ENCODE assay signal across 21 mouse cellular contexts in genomic region chr4:86397470-86397869, GRCm38 (mm10).
DNase-seq lines count a peak whose midpoint lies in the region; ATAC-seq and TF ChIP-seq lines count a peak whose summit lies in the region.
"Had no signal": no experiment of that assay in that cellular context is flagged by ENCODE, and none has a peak within 500 bp of the region (broad histone marks: within the 10 kb centered on the region; RNA-seq: fewer than 3 reads in every experiment).

No protein-coding gene starts in this region.

- H3K36me3 ChIP-seq in heart, embryonic 14.5 days (ENCODE audit: control insufficient read depth, insufficient read depth, low read length) = no peaks in the 10 kb centered on the region
- no peaks in the 10 kb centered on the region for H3K36me3 ChIP-seq in heart, embryonic 10.5 days
- H3K36me3 ChIP-seq in kidney, embryonic 15.5 days = no peaks in the 10 kb centered on the region
- H3K36me3 ChIP-seq in kidney, embryonic 16.5 days (ENCODE audit: insufficient read depth, low read length) = no peaks in the 10 kb centered on the region
- H3K36me3 ChIP-seq in neural tube, embryonic 14.5 days (ENCODE audit: control insufficient read depth, insufficient read depth, low read length) = no peaks in the 10 kb centered on the region
- no peaks in the 10 kb centered on the region for H3K36me3 ChIP-seq in forebrain, postnatal 0 days (ENCODE audit: insufficient read depth)
- H3K36me3 ChIP-seq: forebrain, embryonic 12.5 days; hindbrain, embryonic 15.5 days; intestine, embryonic 15.5 days; midbrain, embryonic 13.5 days; stomach, embryonic 15.5 days had no signal

- H3K9ac ChIP-seq in heart, embryonic 14.5 days (ENCODE audit: low read length) = peak overlapping the region; percentile 9; the same call in 1 of the 2 replicates
- H3K9ac ChIP-seq in kidney, embryonic 15.5 days = no peak overlapping the region
- H3K9ac ChIP-seq in kidney, embryonic 16.5 days (replicated peaks; ENCODE audit: low read length) = no peak overlapping the region
- H3K9ac ChIP-seq in neural tube, embryonic 14.5 days (replicated peaks; ENCODE audit: low read depth, low read length) = no peak overlapping the region
- no peak overlapping the region for H3K9ac ChIP-seq in forebrain, postnatal 0 days
- H3K9ac ChIP-seq: forebrain, embryonic 12.5 days; hindbrain, embryonic 15.5 days; intestine, embryonic 15.5 days; liver, postnatal 0 days; midbrain, embryonic 13.5 days; stomach, embryonic 15.5 days had no signal

- H3K27ac ChIP-seq in heart, embryonic 14.5 days (replicated peaks in 1 of 2; ENCODE audit: control insufficient read depth in 1 of 2, insufficient read depth in 1 of 2, low read depth in 2 of 2, low read length in 2 of 2) = peak overlapping the region in 1 of 2 experiments; percentile 36; a peak in 2 of 4 replicates
- no peak overlapping the region for H3K27ac ChIP-seq in heart, embryonic 10.5 days
- H3K27ac ChIP-seq in kidney, embryonic 15.5 days = peak overlapping the region; percentile 48; the same call in 1 of the 2 replicates
- H3K27ac ChIP-seq in kidney, embryonic 16.5 days (ENCODE audit: low read length) = peak overlapping the region; percentile 74; the same call in 1 of the 2 replicates
- H3K27ac ChIP-seq in neural tube, embryonic 14.5 days (ENCODE audit: low read depth, low read length) = 0 out of 2 replicates have a peak overlapping the region, but pooled peaks have one; percentile 39
- H3K27ac ChIP-seq in forebrain, postnatal 0 days (ENCODE audit: low read depth, low read length) = no peak overlapping the region
- H3K27ac ChIP-seq: forebrain, embryonic 12.5 days; hindbrain, embryonic 15.5 days; intestine, embryonic 15.5 days; midbrain, embryonic 13.5 days; stomach, embryonic 15.5 days had no signal

- H3K9me3 ChIP-seq in heart, embryonic 14.5 days (ENCODE audit: control insufficient read depth, low read length) = no peaks in the 10 kb centered on the region
- H3K9me3 ChIP-seq in heart, embryonic 10.5 days = no peaks in the 10 kb centered on the region
- H3K9me3 ChIP-seq in kidney, embryonic 15.5 days (replicated peaks) = no peaks in the 10 kb centered on the region
- H3K9me3 ChIP-seq in kidney, embryonic 16.5 days (ENCODE audit: low read length) = no peaks in the 10 kb centered on the region
- H3K9me3 ChIP-seq in neural tube, embryonic 14.5 days (ENCODE audit: control insufficient read depth, low read length) = no peaks in the 10 kb centered on the region
- no peaks in the 10 kb centered on the region for H3K9me3 ChIP-seq in forebrain, postnatal 0 days (ENCODE audit: low read length)
- H3K9me3 ChIP-seq: forebrain, embryonic 12.5 days; hindbrain, embryonic 15.5 days; intestine, embryonic 15.5 days; midbrain, embryonic 13.5 days; stomach, embryonic 15.5 days had no signal

- no peaks in the 10 kb centered on the region for H3K27me3 ChIP-seq in heart, embryonic 14.5 days (ENCODE audit: control insufficient read depth, insufficient read depth, low read length)
- H3K27me3 ChIP-seq in heart, embryonic 10.5 days (ENCODE audit: insufficient read depth, poor library complexity, severe bottlenecking) = no peaks in the 10 kb centered on the region
- no peaks in the 10 kb centered on the region for H3K27me3 ChIP-seq in kidney, embryonic 15.5 days
- H3K27me3 ChIP-seq in kidney, embryonic 16.5 days (ENCODE audit: insufficient read depth, low read length) = no peaks in the 10 kb centered on the region
- H3K27me3 ChIP-seq in neural tube, embryonic 14.5 days (ENCODE audit: control insufficient read depth, insufficient read depth, low read length) = no peaks in the 10 kb centered on the region
- H3K27me3 ChIP-seq in forebrain, postnatal 0 days (ENCODE audit: insufficient read depth, low read length) = no peaks in the 10 kb centered on the region
- H3K27me3 ChIP-seq: forebrain, embryonic 12.5 days; hindbrain, embryonic 15.5 days; intestine, embryonic 15.5 days; midbrain, embryonic 13.5 days; stomach, embryonic 15.5 days had no signal

- 47% methylated on average over 2 of the region's 2 CpGs for WGBS in heart, embryonic 14.5 days
- 79% methylated on average over 2 of the region's 2 CpGs for WGBS in heart, embryonic 10.5 days
- 41% methylated on average over 2 of the region's 2 CpGs for WGBS in kidney, embryonic 15.5 days
- 42% methylated on average over 2 of the region's 2 CpGs for whole genome bisulfite sequencing in kidney, embryonic 16.5 days
- WGBS in neural tube, embryonic 14.5 days = 40% methylated on average over 2 of the region's 2 CpGs
- WGBS in forebrain, postnatal 0 days = 82% methylated on average over 2 of the region's 2 CpGs

- H3K4me2 ChIP-seq in heart, embryonic 14.5 days (ENCODE audit: low read length) = no peak overlapping the region
- no peak overlapping the region for H3K4me2 ChIP-seq in kidney, embryonic 15.5 days
- H3K4me2 ChIP-seq in kidney, embryonic 16.5 days (replicated peaks; ENCODE audit: low read depth, low read length) = no peak overlapping the region
- no peak overlapping the region for H3K4me2 ChIP-seq in neural tube, embryonic 14.5 days (ENCODE audit: low read depth, low read length)
- no peak overlapping the region for H3K4me2 ChIP-seq in forebrain, postnatal 0 days (ENCODE audit: low read depth)
- H3K4me2 ChIP-seq: forebrain, embryonic 12.5 days; hindbrain, embryonic 15.5 days; intestine, embryonic 15.5 days; midbrain, embryonic 13.5 days; stomach, embryonic 15.5 days had no signal

- intact Hi-C loops in gastrocnemius, postnatal 36 days (cut with DNase I) = no loop called here

- H3K4me3 ChIP-seq in heart, embryonic 14.5 days (ENCODE audit: control insufficient read depth in 1 of 2, insufficient read depth in 1 of 2, low read depth in 1 of 2, low read length in 2 of 2) = no peak overlapping the region
- H3K4me3 ChIP-seq in heart, embryonic 10.5 days = no peak overlapping the region
- no peak overlapping the region for H3K4me3 ChIP-seq in kidney, embryonic 15.5 days (replicated peaks)
- no peak overlapping the region for H3K4me3 ChIP-seq in kidney, embryonic 16.5 days (ENCODE audit: low read length)
- no peak overlapping the region for H3K4me3 ChIP-seq in neural tube, embryonic 14.5 days (ENCODE audit: low read depth, low read length)
- H3K4me3 ChIP-seq in forebrain, postnatal 0 days (ENCODE audit: low read depth, low read length) = no peak overlapping the region
- H3K4me3 ChIP-seq: forebrain, embryonic 12.5 days; hindbrain, embryonic 15.5 days; intestine, embryonic 15.5 days; midbrain, embryonic 13.5 days; stomach, embryonic 15.5 days had no signal

- no peak for DNase-seq in heart, embryonic 10.5 days (ENCODE audit: low spot score)
- no peak for DNase-seq in kidney, adult 18-20 months
- no peak for DNase-seq in forebrain, postnatal 0 days
- no peak for DNase-seq in gastrocnemius, postnatal 36 days
- DNase-seq: cerebellum, adult 9-10 months; gastrocnemius, postnatal 10 days; heart, postnatal 14 days; liver; liver, postnatal 0 days; lung, postnatal 10 days; right cerebral cortex, postnatal 25 days; thymus, adult 18-20 months had no signal

- ATAC-seq in heart, embryonic 14.5 days (ENCODE audit: insufficient number of reproducible peaks, insufficient read depth, low FRiP score, low read depth) = no peak
- ATAC-seq in kidney, embryonic 15.5 days (replicated peaks; ENCODE audit: low FRiP score) = peak; percentile 56; the same call in 1 of the 2 replicates
- peak; percentile 49; the same call in 1 of the 2 replicates for ATAC-seq in kidney, embryonic 16.5 days (ENCODE audit: low FRiP score, low TSS enrichment)
- peak; percentile 56; the same call in 1 of the 2 replicates for ATAC-seq in neural tube, embryonic 14.5 days (ENCODE audit: low read depth)
- ATAC-seq in forebrain, postnatal 0 days = no peak
- ATAC-seq: intestine, embryonic 15.5 days; midbrain, embryonic 13.5 days had no signal

- H3K4me1 ChIP-seq in heart, embryonic 14.5 days (ENCODE audit: control insufficient read depth in 2 of 2, insufficient read depth in 2 of 2, low read length in 2 of 2) = peaks cover 22 to 35% of the 10 kb centered on the region in 2 experiments
- no peaks in the 10 kb centered on the region for H3K4me1 ChIP-seq in heart, embryonic 10.5 days
- 0 out of 2 replicates have a peak, but pooled peaks cover 7% of the 10 kb centered on the region for H3K4me1 ChIP-seq in kidney, embryonic 15.5 days
- H3K4me1 ChIP-seq in kidney, embryonic 16.5 days (ENCODE audit: insufficient read depth, low read length) = peaks cover 10% of the 10 kb centered on the region
- no peaks in the 10 kb centered on the region for H3K4me1 ChIP-seq in neural tube, embryonic 14.5 days (ENCODE audit: control insufficient read depth, insufficient read depth, low read length)
- H3K4me1 ChIP-seq in forebrain, postnatal 0 days (ENCODE audit: insufficient read depth) = no peaks in the 10 kb centered on the region
- H3K4me1 ChIP-seq: forebrain, embryonic 12.5 days; hindbrain, embryonic 15.5 days; intestine, embryonic 15.5 days; midbrain, embryonic 13.5 days; stomach, embryonic 15.5 days had no signal

- TF ChIP-seq CTCF in forebrain, postnatal 0 days (IDR thresholded peaks at IDR 0.05; ENCODE audit: low read depth) = no peak

Comparison
In these comparisons a context has a peak if more than half of its experiments do, and no peak if none do; other contexts are left out.
1. ATAC-seq: peak in kidney, embryonic 15.5 days (single experiment), kidney, embryonic 16.5 days (single experiment) and neural tube, embryonic 14.5 days (single experiment); none in heart, embryonic 14.5 days (single experiment) and forebrain, postnatal 0 days (single experiment).
2. H3K27ac ChIP-seq: peak in kidney, embryonic 15.5 days (single experiment), kidney, embryonic 16.5 days (single experiment) and neural tube, embryonic 14.5 days (single experiment); none in heart, embryonic 10.5 days (single experiment) and forebrain, postnatal 0 days (single experiment).